Mouse (Mus musculus) cortical plate, adult 2 months (tissue): ENCODE data around the gene Bdkrb1.

ENCODE experiments used
- CTCF ChIP-seq: fragments of 200-500 bp; IDR thresholded peaks from 2 replicates; pipeline ENCODE4 v1.5.1; 2011; ENCODE audit warnings: mild to moderate bottlenecking, control low read depth, low read length; ENCODE audit not compliant: insufficient read depth; ENCODE audit errors: extremely low read depth
- POLR2A ChIP-seq: fragments of 200-500 bp; IDR thresholded peaks from 2 replicates; pipeline ENCODE4 v1.6.1; 2011; ENCODE audit warnings: mild to moderate bottlenecking, low read length, control low read depth; ENCODE audit not compliant: insufficient read depth; ENCODE audit errors: extremely low read depth

GRCm38 (mm10) chr12:105636551-105636950, 33.7 kb downstream of the Bdkrb1 start:
- TF ChIP-seq POLR2A (no peak), CTCF (no peak)
